Mouse (Mus musculus) testis, adult 2 months (tissue): Measurements from ENCODE around the gene Car8. TPM values are rescaled to one million over a fixed set of nuclear protein-coding genes. Genes with fewer than 3 reads are reported as not detected.

Source experiments
- H3K27ac ChIP-seq: fragments of 200-500 bp; 2 replicates; pipeline ENCODE4 v1.5.1; 2012; ENCODE audit warnings: low read depth, low read length; ENCODE audit not compliant: control insufficient read depth, insufficient read depth
- H3K27me3 ChIP-seq: fragments of 200-500 bp; 2 replicates; pipeline ENCODE4 v1.6.1; 2012; ENCODE audit warnings: mild to moderate bottlenecking, low read length, moderate library complexity; ENCODE audit not compliant: control insufficient read depth, insufficient read depth
- H3K36me3 ChIP-seq: fragments of 200-500 bp; 2 replicates; pipeline ENCODE4 v1.6.1; 2012; ENCODE audit warnings: mild to moderate bottlenecking, low read length; ENCODE audit not compliant: control insufficient read depth, insufficient read depth
- H3K4me1 ChIP-seq: fragments of 200-500 bp; 2 replicates; pipeline ENCODE4 v1.6.1; 2012; ENCODE audit warnings: low read length; ENCODE audit not compliant: control insufficient read depth, insufficient read depth
- H3K4me3 ChIP-seq: fragments of 200-500 bp; 2 replicates; pipeline ENCODE4 v1.5.1; 2012; ENCODE audit warnings: low read depth, mild to moderate bottlenecking, low read length, moderate library complexity, mixed read lengths; ENCODE audit not compliant: control insufficient read depth
- CTCF ChIP-seq: fragments of 200-500 bp; IDR thresholded peaks from 2 replicates; pipeline ENCODE4 v1.5.1; 2012; ENCODE audit warnings: low read depth, mild to moderate bottlenecking, inconsistent platforms, low read length, moderate library complexity; ENCODE audit not compliant: control insufficient read depth, insufficient read depth, insufficient replicate concordance
- POLR2A ChIP-seq: fragments of 200-500 bp; IDR thresholded peaks from 2 replicates; pipeline ENCODE4 v1.6.1; 2012; ENCODE audit warnings: low read depth, mild to moderate bottlenecking, inconsistent platforms, low read length, moderate library complexity; ENCODE audit not compliant: control insufficient read depth
- polyA plus RNA-seq: library from polyadenylated mRNA; depleted of rRNA; stranded (reverse); fragments of >200 nt; gene quantifications from 2 replicates; pipeline ENCODE4 v1.2.3, GENCODE M21; 2012

Car8 gene
- polyA plus RNA-seq, 1 experiment = 0.05 TPM

GRCm38 (mm10) chr4:8203367-8203766, 35.5 kb downstream of the Car8 start:
- H3K36me3 ChIP-seq = no peaks in the 10 kb centered on the region
- H3K4me1 ChIP-seq = no peaks in the 10 kb centered on the region
- no peak overlapping the region for H3K27ac ChIP-seq
- TF ChIP-seq POLR2A (no peak), CTCF (no peak)
- H3K27me3 ChIP-seq = no peaks in the 10 kb centered on the region
- no peak overlapping the region for H3K4me3 ChIP-seq

GRCm38 (mm10) chr4:8201631-8202030, 37.2 kb downstream of the Car8 start:
- Histone ChIP-seq H3K4me3 (no peak overlapping the region), H3K27ac (no peak overlapping the region), H3K27me3 (no peaks in the 10 kb centered on the region), H3K36me3 (no peaks in the 10 kb centered on the region), H3K4me1 (no peaks in the 10 kb centered on the region)
- TF ChIP-seq CTCF = no peak
- TF ChIP-seq POLR2A = no peak

- Histone ChIP-seq H3K4me3 (no peak overlapping the region), H3K36me3 (no peaks in the 10 kb centered on the region), H3K27me3 (no peaks in the 10 kb centered on the region), H3K27ac (no peak overlapping the region), H3K4me1 (no peaks in the 10 kb centered on the region)
- no peak for TF ChIP-seq POLR2A
- no peak for TF ChIP-seq CTCF
Measured at GRCm38 (mm10) chr4:8200081-8200480, 38.8 kb downstream of the Car8 start.

GRCm38 (mm10) chr4:8198033-8198432, 40.8 kb downstream of the Car8 start:
- Histone ChIP-seq H3K27me3 (no peaks in the 10 kb centered on the region), H3K4me3 (no peak overlapping the region), H3K4me1 (no peaks in the 10 kb centered on the region), H3K36me3 (no peaks in the 10 kb centered on the region), H3K27ac (no peak overlapping the region)
- TF ChIP-seq CTCF (no peak), POLR2A (no peak)

GRCm38 (mm10) chr4:8190441-8190840, 48.4 kb downstream of the Car8 start:
- Histone ChIP-seq H3K4me1 (no peaks in the 10 kb centered on the region), H3K4me3 (no peak overlapping the region), H3K36me3 (no peaks in the 10 kb centered on the region), H3K27ac (no peak overlapping the region), H3K27me3 (no peaks in the 10 kb centered on the region)
- TF ChIP-seq POLR2A (no peak), CTCF (no peak)

GRCm38 (mm10) chr4:8186921-8187687, 51.7 kb downstream of the Car8 start:
- no peak overlapping the region for H3K27ac ChIP-seq
- no peak for TF ChIP-seq CTCF
- no peaks in the 10 kb centered on the region for H3K36me3 ChIP-seq
- H3K4me3 ChIP-seq = no peak overlapping the region
- no peaks in the 10 kb centered on the region for H3K4me1 ChIP-seq
- H3K27me3 ChIP-seq = no peaks in the 10 kb centered on the region

- no peaks in the 10 kb centered on the region for H3K36me3 ChIP-seq
- no peaks in the 10 kb centered on the region for H3K4me1 ChIP-seq
- TF ChIP-seq CTCF (no peak), POLR2A (no peak)
- H3K4me3 ChIP-seq = no peak overlapping the region
- H3K27ac ChIP-seq = no peak overlapping the region
- H3K27me3 ChIP-seq = no peaks in the 10 kb centered on the region
Measured at GRCm38 (mm10) chr4:8180576-8180975, 58.3 kb downstream of the Car8 start.
